Mouse (Mus musculus): ENCODE results near the gene Eif2b3.

Eif2b3 gene

DNA sequence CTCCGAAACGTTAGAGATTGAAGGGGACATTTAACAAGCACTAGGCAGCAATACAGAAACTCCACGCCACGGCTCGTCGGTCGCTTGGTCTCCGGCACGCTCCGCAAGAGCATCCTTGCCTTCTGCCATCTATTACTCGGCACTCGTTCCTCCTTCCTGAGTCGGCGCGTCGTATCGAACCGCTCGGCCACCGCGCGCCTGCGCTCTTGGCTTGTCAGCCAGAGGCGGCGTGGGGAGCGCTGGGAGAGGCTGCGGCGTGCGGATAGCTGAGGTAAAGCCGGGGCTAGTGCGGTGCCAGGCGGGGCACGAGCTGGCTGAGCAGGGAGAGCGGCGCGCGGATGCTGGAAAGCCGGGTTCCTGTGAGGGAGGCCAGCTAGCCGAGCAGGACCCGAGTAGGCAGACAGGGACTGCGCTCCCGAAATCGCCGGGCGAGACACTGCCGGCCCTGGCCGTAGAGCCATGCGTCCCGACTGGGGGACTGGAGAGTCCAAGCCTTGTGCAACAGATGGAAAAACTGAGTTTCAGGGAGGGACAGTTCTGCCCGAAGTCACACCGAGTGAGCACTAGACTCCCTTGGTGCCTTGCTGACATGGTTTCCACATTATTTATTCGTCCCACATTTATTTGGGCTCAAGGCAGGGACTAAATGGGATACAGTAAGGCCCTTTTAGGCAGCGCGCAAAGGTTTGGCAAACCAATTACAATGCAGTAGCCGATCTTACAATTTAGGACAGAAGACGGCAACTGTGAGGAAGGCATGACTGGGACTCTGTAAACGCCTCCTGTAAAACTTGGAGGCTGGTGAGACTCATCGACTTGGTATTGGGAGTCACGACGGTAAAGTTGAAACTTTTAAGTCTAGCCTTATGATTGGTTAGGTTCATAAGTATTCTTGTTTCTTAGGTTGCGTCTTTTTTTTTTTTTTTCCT is at the start of gene Eif2b3:
Gene Eif2b3, plus strand, starts transcription at position 197 of the 929 bp plus-strand sequence.
- DNase-seq (ENCODE audit: low spot score in 2 of 2) = peak; percentile 72 to 84

GRCm38 (mm10) chr4:116976503-116976902 is 42.7 kb upstream of the Eif2b3 start:
- no peak for DNase-seq (ENCODE audit: low spot score in 2 of 2)

GRCm38 (mm10) chr4:116985681-116986080 is 33.5 kb upstream of the Eif2b3 start:
- DNase-seq (ENCODE audit: low spot score in 2 of 2) = no peak

GRCm38 (mm10) chr4:116986400-116987121 is 32.6 kb upstream of the Eif2b3 start:
- peak; percentile 20 to 51 for DNase-seq (ENCODE audit: low spot score in 2 of 2)

DNA sequence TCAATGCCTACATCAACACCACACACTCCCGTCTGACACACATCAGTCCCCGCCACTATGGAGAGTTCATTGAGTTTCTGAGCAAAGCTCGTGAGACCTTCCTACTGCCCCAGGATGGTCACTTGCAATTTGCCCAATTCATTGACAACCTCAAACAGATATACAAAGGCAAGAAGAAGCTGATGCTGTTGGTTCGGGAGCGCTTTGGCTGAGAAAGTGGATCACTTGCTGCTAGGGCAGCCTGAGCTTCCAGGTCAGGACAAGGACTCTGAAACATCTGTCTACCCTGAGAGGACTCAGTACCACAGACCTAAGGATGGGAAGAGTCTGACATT is 32.1 kb upstream of the Eif2b3 start:
- no peak for DNase-seq (ENCODE audit: low spot score in 2 of 2)

DNA sequence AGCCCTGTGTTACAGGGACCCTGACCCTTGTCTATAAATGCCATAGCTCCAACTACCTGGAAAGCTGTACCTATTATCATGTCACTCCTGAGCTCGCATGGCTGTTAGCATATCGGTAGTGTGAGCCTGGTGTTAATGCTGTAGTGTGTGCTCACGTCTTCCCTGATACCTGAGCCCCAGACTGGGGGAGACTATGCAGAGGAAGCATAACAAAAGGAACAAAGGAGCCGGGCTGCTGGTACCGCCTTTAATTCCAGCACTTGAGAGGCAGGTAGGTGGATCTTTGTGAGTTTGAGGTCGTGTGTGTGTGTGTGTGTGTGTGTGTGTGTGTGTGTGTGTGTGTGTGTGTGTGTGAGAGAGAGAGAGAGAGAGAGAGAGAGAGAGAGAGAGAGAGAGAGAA is 29.5 kb upstream of the Eif2b3 start:
- DNase-seq (ENCODE audit: low spot score in 2 of 2) = no peak

- DNase-seq (ENCODE audit: low spot score in 2 of 2) = peak; percentile 66 to 79
These were observed 27.8 kb upstream of the Eif2b3 start for GRCm38 (mm10) chr4:116991366-116991765.

GRCm38 (mm10) chr4:116993672-116994621 is 25.3 kb upstream of the Eif2b3 start, which contains the start of gene Urod:
Gene Urod, minus strand, starts transcription at chr4:116994413.
- peak; percentile 94 to 96 for DNase-seq (ENCODE audit: low spot score in 2 of 2)

DNA sequence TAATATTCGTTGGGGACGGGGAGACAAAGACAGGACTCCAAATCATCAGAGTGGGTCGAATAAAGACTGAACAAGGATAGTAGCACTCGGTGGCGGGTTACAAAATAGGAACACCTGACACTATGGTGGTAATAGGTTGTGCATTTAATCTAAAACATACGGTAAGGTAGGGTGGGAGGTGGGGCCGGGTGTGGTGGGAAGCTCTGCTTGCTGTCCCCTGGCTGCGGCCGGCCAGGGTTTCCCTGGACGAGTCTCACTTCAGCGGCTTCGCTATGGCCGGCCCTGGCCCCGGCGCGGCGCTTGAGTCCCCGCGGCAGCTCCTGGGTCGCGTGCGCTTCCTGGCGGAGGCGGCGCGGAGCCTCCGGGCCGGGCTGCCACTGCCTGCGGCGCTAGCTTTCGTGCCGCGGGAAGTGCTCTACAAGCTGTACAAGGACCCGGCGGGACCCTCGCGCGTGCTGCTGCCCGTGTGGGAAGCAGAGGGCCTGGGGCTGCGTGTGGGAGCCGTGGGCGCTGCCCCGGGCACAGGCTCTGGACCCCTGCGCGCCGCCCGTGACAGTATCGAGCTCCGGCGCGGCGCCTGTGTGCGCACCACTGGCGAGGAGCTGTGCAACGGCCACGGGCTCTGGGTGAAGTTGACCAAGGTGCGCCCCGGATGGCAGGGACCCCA is 23.9 kb upstream of the Eif2b3 start, which contains the start of gene Hectd3:
Gene Hectd3, plus strand, starts transcription at position 187 of the 667 bp plus-strand sequence.
- DNase-seq (ENCODE audit: low spot score in 2 of 2) = peak; percentile 41 to 53

- peak; percentile 18 to 39 for DNase-seq (ENCODE audit: low spot score in 2 of 2)
These were observed 23.4 kb upstream of the Eif2b3 start for GRCm38 (mm10) chr4:116995798-116996135.

DNA sequence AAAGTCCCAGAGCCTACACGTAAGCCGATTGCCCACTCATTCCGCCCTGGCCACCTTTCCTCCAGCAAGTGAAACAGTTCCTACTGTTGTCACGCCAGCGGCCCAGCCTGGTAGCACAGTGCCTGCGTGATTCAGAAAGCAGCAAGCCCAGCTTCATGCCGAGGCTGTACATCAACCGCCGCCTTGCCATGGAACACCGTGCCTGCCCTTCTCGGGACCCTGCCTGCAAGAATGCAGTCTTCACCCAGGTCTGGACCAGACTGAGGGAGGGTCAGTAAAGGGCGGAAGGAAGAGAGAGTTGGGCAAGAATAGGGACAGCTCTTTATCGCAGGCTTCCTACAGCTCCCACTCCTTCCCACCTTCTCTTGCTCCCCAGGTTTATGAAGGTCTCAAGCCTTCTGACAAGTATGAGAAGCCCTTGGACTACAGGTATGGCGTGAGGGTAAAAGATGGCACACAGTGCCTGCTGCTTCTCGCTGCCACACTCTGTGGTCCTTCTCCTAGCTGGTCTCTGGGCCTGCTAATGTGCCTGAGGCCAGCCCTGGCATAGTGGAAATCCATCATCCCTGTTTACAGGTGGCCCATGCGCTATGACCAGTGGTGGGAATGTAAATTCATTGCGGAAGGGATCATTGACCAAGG is 19.6 kb upstream of the Eif2b3 start:
- no peak for DNase-seq (ENCODE audit: low spot score in 2 of 2)

DNA sequence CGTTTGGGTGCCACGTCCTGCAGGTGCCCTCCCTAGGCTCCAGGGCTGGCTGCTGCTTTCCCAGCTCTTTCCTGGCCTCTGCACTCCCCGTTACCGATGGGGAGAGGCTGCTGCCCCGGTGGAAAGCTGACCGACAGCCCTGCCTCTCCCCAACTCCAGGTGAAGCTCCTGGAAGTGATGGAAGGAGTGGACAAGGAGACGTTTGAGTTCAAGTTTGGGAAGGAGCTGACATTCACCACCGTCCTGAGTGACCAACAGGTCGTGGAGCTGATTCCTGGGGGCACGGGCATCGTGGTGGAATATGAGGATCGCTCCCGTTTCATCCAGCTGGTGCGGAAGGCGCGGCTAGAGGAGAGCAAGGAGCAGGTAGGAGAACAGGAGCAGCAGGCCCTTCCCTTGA is 17.2 kb upstream of the Eif2b3 start:
- DNase-seq (ENCODE audit: low spot score in 2 of 2) = no peak

DNA sequence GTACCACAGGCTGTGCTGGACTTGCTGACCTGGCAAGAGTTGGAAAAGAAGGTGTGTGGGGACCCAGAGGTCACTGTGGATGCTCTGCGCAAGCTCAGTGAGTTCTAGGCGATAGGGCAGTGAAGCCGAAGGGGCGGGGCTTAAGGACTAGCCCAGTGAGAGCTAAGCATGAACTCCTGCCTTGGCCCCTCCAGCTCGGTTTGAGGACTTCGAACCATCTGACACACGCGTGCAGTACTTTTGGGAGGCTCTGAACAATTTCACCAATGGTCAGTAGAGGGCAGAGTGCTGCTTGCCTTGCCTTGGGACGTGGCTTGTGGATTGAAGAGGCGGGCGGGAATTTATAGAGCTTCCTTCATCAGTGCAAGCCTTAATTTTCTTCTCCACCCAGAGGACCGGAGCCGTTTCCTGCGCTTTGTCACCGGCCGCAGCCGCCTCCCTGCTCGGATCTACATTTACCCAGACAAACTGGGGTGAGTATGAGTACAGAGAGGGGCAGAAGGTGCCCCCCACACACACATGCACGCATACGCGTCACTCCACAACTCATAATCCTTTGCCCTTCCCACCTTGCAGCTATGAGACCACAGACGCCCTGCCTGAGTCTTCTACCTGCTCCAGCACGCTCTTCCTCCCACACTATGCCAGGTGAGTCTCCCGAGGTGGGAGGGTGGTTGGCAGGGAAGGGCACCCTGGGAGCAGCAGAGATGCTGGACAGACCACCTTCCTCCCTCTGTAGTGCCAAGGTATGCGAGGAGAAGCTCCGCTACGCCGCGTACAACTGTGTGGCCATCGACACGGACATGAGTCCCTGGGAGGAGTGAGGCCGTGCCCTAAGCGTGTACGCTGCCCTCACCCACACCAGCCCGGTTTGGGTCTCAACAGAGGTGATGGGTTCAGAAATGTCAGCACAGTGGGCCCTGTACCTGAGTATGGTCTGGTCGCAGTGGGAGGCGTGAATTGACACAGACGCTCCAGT is 16.4 kb upstream of the Eif2b3 start:
- peak in 1 of 2 experiments; percentile 32 for DNase-seq (ENCODE audit: low spot score in 2 of 2)

GRCm38 (mm10) chr4:117004649-117005048 is 14.6 kb upstream of the Eif2b3 start:
- DNase-seq (ENCODE audit: low spot score in 2 of 2) = peak in 1 of 2 experiments; percentile 28

GRCm38 (mm10) chr4:117005611-117006400 is 13.4 kb upstream of the Eif2b3 start:
- DNase-seq (ENCODE audit: low spot score in 2 of 2) = no peak

DNA sequence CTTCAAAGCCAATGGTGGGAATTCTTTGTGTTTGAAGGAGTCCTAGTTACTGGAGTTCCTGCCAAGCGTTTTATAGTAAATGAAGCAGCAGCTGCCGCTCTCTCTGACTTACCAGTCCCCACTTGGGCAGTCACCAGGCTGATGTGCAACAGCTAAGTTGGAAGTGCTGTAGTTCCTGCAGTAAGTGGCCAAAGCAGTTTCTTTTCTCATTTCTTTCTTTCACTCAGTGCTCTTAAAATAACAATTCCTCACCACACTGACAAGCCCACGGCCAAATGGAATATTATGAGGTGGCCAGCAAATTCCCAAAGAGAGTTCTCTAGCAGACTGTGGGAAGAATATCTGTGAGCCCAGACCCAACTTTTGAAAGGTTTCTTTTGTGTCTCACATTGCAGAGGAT is 12.1 kb upstream of the Eif2b3 start:
- DNase-seq (ENCODE audit: low spot score in 2 of 2) = no peak

DNA sequence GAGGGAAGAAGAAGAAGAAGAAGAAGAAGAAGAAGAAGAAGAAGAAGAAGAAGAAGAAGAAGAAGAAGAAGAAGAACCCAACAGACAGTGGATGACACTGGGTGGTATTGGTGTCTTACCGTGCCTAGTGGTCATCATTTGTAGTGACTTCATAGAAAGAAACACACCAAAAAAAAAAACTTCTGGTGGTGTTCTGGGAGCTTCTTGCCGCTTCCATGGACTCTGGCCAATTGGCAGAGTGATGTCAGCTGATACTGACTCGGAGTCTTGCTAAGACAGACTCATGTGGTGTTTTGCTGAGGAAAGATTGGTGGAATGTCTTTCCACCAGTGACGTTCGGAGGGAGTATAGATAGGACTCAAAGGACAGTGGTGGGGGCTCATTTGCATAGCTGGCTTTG is 9.0 kb upstream of the Eif2b3 start:
- no peak for DNase-seq (ENCODE audit: low spot score in 2 of 2)

GRCm38 (mm10) chr4:117013596-117013995 is 5.6 kb upstream of the Eif2b3 start:
- DNase-seq (ENCODE audit: low spot score in 2 of 2) = no peak
